24 mouse cellular contexts compared by ENCODE assay signal in the genomic region with DNA sequence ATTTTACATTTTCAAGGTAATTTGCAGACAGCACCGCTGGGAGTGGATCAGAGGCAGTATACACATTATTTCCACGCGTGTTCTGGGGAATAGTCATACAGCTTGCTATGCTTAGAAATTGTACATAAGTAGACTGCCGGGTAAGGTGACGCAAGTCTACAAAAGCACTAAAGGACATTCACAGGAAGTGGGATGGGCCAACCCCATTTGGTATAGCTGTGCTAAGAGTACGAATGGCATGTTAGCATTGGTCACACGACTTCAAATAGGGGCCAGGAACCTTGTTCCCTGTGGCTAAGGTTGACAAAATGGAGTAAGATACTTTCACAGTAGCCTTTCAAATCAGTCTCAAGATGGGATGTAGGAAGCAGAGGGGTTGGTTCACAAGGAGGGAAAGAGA. TPM values are rescaled to one million over a fixed set of nuclear protein-coding genes. Genes with fewer than 3 reads are reported as not detected.
DNase-seq lines count a peak whose midpoint lies in the region; ATAC-seq lines count a peak whose summit lies in the region.
"Had no signal": no experiment of that assay in that cellular context is flagged by ENCODE, and none has a peak within 500 bp of the region (broad histone marks: within the 10 kb centered on the region; RNA-seq: fewer than 3 reads in every experiment).

No protein-coding gene starts in this region.

- peak; percentile 73 for ATAC-seq in activated CD4-positive, CD25-positive, alpha-beta regulatory T cell, adult 4 months
- peak; percentile 32; the same call in 1 of the 2 replicates for ATAC-seq in megakaryocyte progenitor cell, adult 5-6 weeks (replicated peaks; ENCODE audit: poor library complexity)
- ATAC-seq in kidney, embryonic 15.5 days (replicated peaks; ENCODE audit: low FRiP score): no peak
- ATAC-seq: forebrain, embryonic 14.5 days; hindbrain, embryonic 16.5 days; intestine, embryonic 15.5 days had no signal

- no peak overlapping the region for H3K27ac ChIP-seq in kidney, embryonic 15.5 days
- H3K27ac ChIP-seq: embryonic facial prominence, embryonic 15.5 days; forebrain, embryonic 10.5 days; gastrocnemius, adult 2 months; heart, embryonic 13.5 days; hindbrain, embryonic 12.5 days; intestine, embryonic 15.5 days had no signal

- WGBS in kidney, embryonic 15.5 days: 80% methylated on average over 7 of the region's 7 CpGs

- peaks cover 12% of the 10 kb centered on the region for H3K4me1 ChIP-seq in kidney, embryonic 15.5 days

- no peak overlapping the region for H3K4me2 ChIP-seq in kidney, embryonic 15.5 days
- H3K4me2 ChIP-seq: embryonic facial prominence, embryonic 15.5 days; heart, embryonic 13.5 days; hindbrain, embryonic 12.5 days; intestine, embryonic 15.5 days had no signal

- H3K9ac ChIP-seq in kidney, embryonic 15.5 days: no peak overlapping the region
- H3K9ac ChIP-seq: embryonic facial prominence, embryonic 15.5 days; heart, embryonic 13.5 days; hindbrain, embryonic 12.5 days; intestine, embryonic 15.5 days had no signal

- H3K27me3 ChIP-seq in kidney, embryonic 15.5 days: peaks cover 2% of the 10 kb centered on the region; the same call in 1 of the 2 replicates
- H3K27me3 ChIP-seq: heart, embryonic 13.5 days; intestine, embryonic 15.5 days had no signal

- no peak overlapping the region for H3K4me3 ChIP-seq in kidney, embryonic 15.5 days (replicated peaks)
- H3K4me3 ChIP-seq: embryonic facial prominence, embryonic 15.5 days; erythroblast, embryonic 14.5 days; forebrain, embryonic 10.5 days; gastrocnemius, adult 2 months; heart, embryonic 13.5 days; hindbrain, embryonic 12.5 days; intestine, embryonic 15.5 days had no signal

- DNase-seq in 416B (ENCODE audit: low read depth): peak; percentile 56
- peak; percentile 63 for DNase-seq in CD4-positive helper T cell, adult 2 months (ENCODE audit: low read depth, low spot score)
- DNase-seq in kidney, postnatal 10 days: no peak
- no peak for DNase-seq in embryo, embryonic 9.5 days (ENCODE audit: extremely low spot score)
- DNase-seq: adrenal gland, postnatal 10 days; B cell, adult 2 months; cerebellum, adult 11-12 months; cerebellum, adult 9-11 months; cerebellum, postnatal 36 days; gastrocnemius, adult 2 months; gastrocnemius, postnatal 25 days; heart, adult 11 months; heart, postnatal 36 days had no signal

- no peaks in the 10 kb centered on the region for H3K36me3 ChIP-seq in kidney, embryonic 15.5 days
- H3K36me3 ChIP-seq: embryonic facial prominence, embryonic 15.5 days; forebrain, embryonic 10.5 days; heart, embryonic 13.5 days; hindbrain, embryonic 12.5 days; intestine, embryonic 15.5 days had no signal

- H3K9me3 ChIP-seq in kidney, embryonic 15.5 days (replicated peaks): no peaks in the 10 kb centered on the region
- H3K9me3 ChIP-seq: embryonic facial prominence, embryonic 15.5 days; forebrain, embryonic 10.5 days; heart, embryonic 13.5 days; hindbrain, embryonic 12.5 days; intestine, embryonic 15.5 days had no signal

RNA-seq across cellular contexts. Expression of gene Lhfp, which starts 4.4 kb away (rescaled TPM):
- polyA plus RNA-seq in activated CD4-positive, CD25-positive, alpha-beta regulatory T cell, adult 4 months (2017; shearing (Covaris generic)): under 1 TPM in 1 of 2 experiments, not detected in 1; 0.42 TPM
- 0.47 TPM in 1 of 2 replicates, not detected in the other for total RNA-seq in megakaryocyte progenitor cell, adult 5-6 weeks (2015)
- total RNA-seq in megakaryocyte progenitor cell, adult 5-6 weeks (2017): not detected in 2 replicates
- polyA plus RNA-seq in kidney, embryonic 15.5 days (2015; fragmentation: Nextera tagmentation; extraction: Ambion mirVana): 108 and 113 TPM in 2 replicates
- polyA plus RNA-seq: erythroblast, embryonic 14.5 days had no signal

RNA-seq across cellular contexts. Expression of gene Cog6, which starts 19.9 kb away (rescaled TPM):
- 10 to 100 TPM; 17.4 to 19.5 TPM for polyA plus RNA-seq in activated CD4-positive, CD25-positive, alpha-beta regulatory T cell, adult 4 months (2017; shearing (Covaris generic))
- 19.4 and 22.2 TPM in 2 replicates for total RNA-seq in megakaryocyte progenitor cell, adult 5-6 weeks (2015)
- total RNA-seq in megakaryocyte progenitor cell, adult 5-6 weeks (2017): 23.6 and 28.9 TPM in 2 replicates
- 47.0 and 48.3 TPM in 2 replicates for polyA plus RNA-seq in kidney, embryonic 15.5 days (2015; fragmentation: Nextera tagmentation; extraction: Ambion mirVana)

Comparison
In these comparisons a context has a peak if more than half of its experiments do, and no peak if none do; other contexts are left out.
1. DNase-seq: peak in 416B (single experiment) and CD4-positive helper T cell, adult 2 months (single experiment); none in kidney, postnatal 10 days (single experiment) and embryo, embryonic 9.5 days (single experiment).
2. RNA of gene Lhfp, which starts 4.4 kb away (polyA plus RNA-seq): 108 to 113 TPM in kidney, embryonic 15.5 days; 0.42 TPM in activated CD4-positive, CD25-positive, alpha-beta regulatory T cell, adult 4 months; every median in the first group is over 10 times any median in the second.